Mouse (Mus musculus): ENCODE measurements at regions not wholly inside any gene's neighbourhood (a gene's known extent, or its start where the extent isn't known, plus 50 kb on each side); places are given as distances from the start of the nearest gene placed in this dataset.

- no peak for DNase-seq (ENCODE audit: low spot score)
Observed at GRCm38 (mm10) chr2:161470844-161471243, 362.0 kb upstream of the Chd6 start.

- DNase-seq (ENCODE audit: low spot score) = no peak
Observed at GRCm38 (mm10) chr2:161470025-161470424, 361.1 kb upstream of the Chd6 start.

- DNase-seq (ENCODE audit: low spot score) = no peak
Observed at GRCm38 (mm10) chr2:161467035-161467434, 358.2 kb upstream of the Chd6 start.

GRCm38 (mm10) chr2:161460600-161460999 lies 351.7 kb upstream of the Chd6 start:
- no peak for DNase-seq (ENCODE audit: low spot score)

GRCm38 (mm10) chr2:161454466-161454865 lies 345.6 kb upstream of the Chd6 start:
- no peak for DNase-seq (ENCODE audit: low spot score)

GRCm38 (mm10) chr2:161433816-161434215 lies 324.9 kb upstream of the Chd6 start:
- DNase-seq (ENCODE audit: low spot score) = no peak

- DNase-seq (ENCODE audit: low spot score) = no peak
Observed at GRCm38 (mm10) chr2:161429294-161429693, 320.4 kb upstream of the Chd6 start.

- no peak for DNase-seq (ENCODE audit: low spot score)
Observed at GRCm38 (mm10) chr2:161425587-161425986, 316.7 kb upstream of the Chd6 start.

- no peak for DNase-seq (ENCODE audit: low spot score)
Observed at GRCm38 (mm10) chr2:161418062-161418461, 309.2 kb upstream of the Chd6 start.

- no peak for DNase-seq (ENCODE audit: low spot score)
Observed at GRCm38 (mm10) chr2:161416218-161416927, 307.5 kb upstream of the Chd6 start.

- DNase-seq (ENCODE audit: low spot score) = no peak
Observed at GRCm38 (mm10) chr2:161408306-161408705, 299.4 kb upstream of the Chd6 start.

- no peak for DNase-seq (ENCODE audit: low spot score)
Observed at GRCm38 (mm10) chr2:161405847-161406384, 297.0 kb upstream of the Chd6 start.

GRCm38 (mm10) chr2:161398061-161398460 lies 289.2 kb upstream of the Chd6 start:
- no peak for DNase-seq (ENCODE audit: low spot score)

- no peak for DNase-seq (ENCODE audit: low spot score)
Observed at GRCm38 (mm10) chr2:161390954-161391690, 282.2 kb upstream of the Chd6 start.

GRCm38 (mm10) chr2:161389318-161389835 lies 280.5 kb upstream of the Chd6 start:
- no peak for DNase-seq (ENCODE audit: low spot score)

GRCm38 (mm10) chr2:161387054-161387453 lies 278.2 kb upstream of the Chd6 start:
- no peak for DNase-seq (ENCODE audit: low spot score)

- no peak for DNase-seq (ENCODE audit: low spot score)
Observed at GRCm38 (mm10) chr2:161382411-161382810, 273.5 kb upstream of the Chd6 start.

GRCm38 (mm10) chr2:161378313-161378712 lies 269.4 kb upstream of the Chd6 start:
- no peak for DNase-seq (ENCODE audit: low spot score)

- no peak for DNase-seq (ENCODE audit: low spot score)
Observed at GRCm38 (mm10) chr2:161362325-161362724, 253.4 kb upstream of the Chd6 start.

- no peak for DNase-seq (ENCODE audit: low spot score)
Observed at GRCm38 (mm10) chr2:161349110-161349509, 240.2 kb upstream of the Chd6 start.

GRCm38 (mm10) chr2:161344018-161344417 lies 235.1 kb upstream of the Chd6 start:
- DNase-seq (ENCODE audit: low spot score) = no peak

GRCm38 (mm10) chr2:161342648-161343047 lies 233.8 kb upstream of the Chd6 start:
- DNase-seq (ENCODE audit: low spot score) = no peak

- peak; percentile 31 for DNase-seq (ENCODE audit: low spot score)
Observed at GRCm38 (mm10) chr2:161341368-161341891, 232.6 kb upstream of the Chd6 start.
